Mouse (Mus musculus): ENCODE results near the gene Rtp1.

DNA sequence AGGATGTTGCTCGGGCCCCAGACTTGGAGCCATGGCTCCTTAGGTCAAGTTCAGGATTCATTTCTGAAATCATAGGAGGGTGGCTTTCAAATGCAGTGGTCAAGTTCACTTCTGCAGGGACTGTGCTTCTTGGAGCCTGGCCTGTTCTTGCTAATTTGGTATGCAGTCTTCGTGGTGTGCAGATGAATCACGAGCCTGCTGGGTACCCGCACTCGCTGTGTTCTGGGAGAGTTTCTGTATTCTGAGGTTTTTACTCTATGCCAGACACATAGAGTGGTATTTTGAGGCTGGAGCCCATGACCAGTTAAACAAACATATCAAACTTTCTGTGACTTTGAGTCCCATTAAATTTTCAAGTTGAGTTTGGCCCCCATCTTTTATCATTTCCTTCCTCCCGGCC is 25.4 kb downstream of the Rtp1 start:
- TF ChIP-seq CTCF (conservative IDR thresholded peaks at IDR 0.05; ENCODE audit: low read length) (no peak), POU5F1 (IDR thresholded peaks at IDR 0.05; ENCODE audit: borderline replicate concordance, low read length) (no peak)

Measured in E14TG2a.4 (cell line).